Comparison of ENCODE assay signal across 32 mouse cellular contexts in the genomic region with DNA sequence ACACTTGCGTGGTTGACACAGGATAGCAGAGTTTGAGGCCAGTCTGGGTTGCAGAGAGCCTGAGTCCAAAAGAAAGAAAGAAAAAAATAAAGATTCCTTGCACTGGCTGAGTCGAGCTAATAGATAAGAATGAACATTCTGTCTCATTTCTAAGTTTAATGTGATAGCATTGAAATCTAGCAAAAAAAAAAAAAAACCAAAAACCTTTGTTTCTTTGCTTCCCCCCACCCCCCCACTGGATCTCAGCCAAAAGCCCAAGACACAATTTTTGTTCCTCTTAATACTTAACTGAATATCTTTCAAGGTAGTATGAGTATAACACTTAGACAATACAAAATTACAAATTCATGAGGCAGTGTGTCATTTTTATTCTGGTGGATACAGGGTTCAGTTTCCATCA. TPM values are rescaled to one million over a fixed set of nuclear protein-coding genes. Genes with fewer than 3 reads are reported as not detected.
DNase-seq lines count a peak whose midpoint lies in the region; ATAC-seq and TF ChIP-seq lines count a peak whose summit lies in the region.
"Had no signal": no experiment of that assay in that cellular context is flagged by ENCODE, and none has a peak within 500 bp of the region (broad histone marks: within the 10 kb centered on the region; RNA-seq: fewer than 3 reads in every experiment).

No protein-coding gene starts in this region.

- 85% methylated on average over 2 of the region's 2 CpGs for WGBS in midbrain, embryonic 11.5 days
- 78% methylated on average over 2 of the region's 2 CpGs for WGBS in midbrain, postnatal 0 days
- 54% methylated on average over 2 of the region's 2 CpGs for WGBS in liver, embryonic 11.5 days
- WGBS in liver, embryonic 15.5 days (ENCODE audit: insufficient replicate concordance) = 31% methylated on average over 2 of the region's 2 CpGs
- WGBS in stomach, embryonic 16.5 days = 62% methylated on average over 2 of the region's 2 CpGs
- WGBS in forebrain, embryonic 15.5 days = 74% methylated on average over 2 of the region's 2 CpGs
- WGBS in thymus, adult 2 months = 46% methylated on average over 2 of the region's 2 CpGs

- no peak for TF ChIP-seq CTCF in midbrain, postnatal 0 days (IDR thresholded peaks at IDR 0.05)
- TF ChIP-seq CTCF in thymus, adult 2 months (IDR thresholded peaks at IDR 0.05; ENCODE audit: borderline replicate concordance, control insufficient read depth, extremely low read depth, insufficient read depth, low read length, poor library complexity) = no peak

- peaks cover 2% of the 10 kb centered on the region; the same call in 1 of the 2 replicates for H3K4me1 ChIP-seq in midbrain, embryonic 11.5 days (ENCODE audit: control insufficient read depth, insufficient read depth, low read length)
- H3K4me1 ChIP-seq in midbrain, postnatal 0 days (ENCODE audit: insufficient read depth, low read length) = no peaks in the 10 kb centered on the region
- H3K4me1 ChIP-seq in liver, embryonic 11.5 days (replicated peaks; ENCODE audit: control insufficient read depth, insufficient read depth, low read length) = peaks cover 8% of the 10 kb centered on the region
- H3K4me1 ChIP-seq in liver, embryonic 15.5 days (replicated peaks) = peaks cover 59% of the 10 kb centered on the region
- peaks cover 18% of the 10 kb centered on the region for H3K4me1 ChIP-seq in stomach, embryonic 16.5 days (ENCODE audit: control insufficient read depth, insufficient read depth, low read length)
- H3K4me1 ChIP-seq in forebrain, embryonic 15.5 days = peaks cover 17% of the 10 kb centered on the region
- H3K4me1 ChIP-seq in thymus, adult 2 months (replicated peaks; ENCODE audit: control insufficient read depth, insufficient read depth, low read length) = no peaks in the 10 kb centered on the region

- no peak for TF ChIP-seq POLR2A in thymus, adult 2 months (IDR thresholded peaks at IDR 0.05; ENCODE audit: control insufficient read depth, extremely low read depth, insufficient read depth, low read length, poor library complexity)

- H3K27ac ChIP-seq in midbrain, embryonic 11.5 days (ENCODE audit: low read depth, low read length) = no peak overlapping the region
- no peak overlapping the region for H3K27ac ChIP-seq in midbrain, postnatal 0 days (ENCODE audit: low read depth, low read length)
- H3K27ac ChIP-seq in liver, embryonic 11.5 days (ENCODE audit: low read depth, low read length) = 0 out of 2 replicates have a peak overlapping the region, but pooled peaks have one; percentile 64
- H3K27ac ChIP-seq in liver, embryonic 15.5 days (replicated peaks) = peak overlapping the region; percentile 79
- H3K27ac ChIP-seq in stomach, embryonic 16.5 days (ENCODE audit: low read length) = peak overlapping the region; percentile 24; the same call in 1 of the 2 replicates
- H3K27ac ChIP-seq in forebrain, embryonic 15.5 days (replicated peaks) = no peak overlapping the region; the same call in 1 of the 2 replicates
- no peak overlapping the region for H3K27ac ChIP-seq in thymus, adult 2 months (ENCODE audit: control insufficient read depth, insufficient read depth, low read length)
- H3K27ac ChIP-seq: heart, embryonic 13.5 days; hindbrain, embryonic 10.5 days; hindbrain, embryonic 15.5 days; lung, embryonic 15.5 days; midbrain, embryonic 12.5 days; neural tube, embryonic 13.5 days had no signal

- DNase-seq in midbrain, embryonic 11.5 days (ENCODE audit: low spot score, missing footprints) = peak; percentile 45
- no peak for DNase-seq in midbrain, postnatal 0 days (ENCODE audit: low spot score)
- DNase-seq in liver, embryonic 11.5 days (ENCODE audit: low spot score) = no peak
- DNase-seq in thymus, adult 2 months = no peak
- DNase-seq: adrenal gland, adult 8-10 months; B cell, adult 2 months; cerebellum, adult 9-10 months; cerebellum, postnatal 36 days; heart, postnatal 14 days; left cerebral cortex, postnatal 4 days; right cerebral cortex, postnatal 14 days; thymus, postnatal 4 days had no signal

- H3K9me3 ChIP-seq in midbrain, embryonic 11.5 days (ENCODE audit: control insufficient read depth, low read length) = no peaks in the 10 kb centered on the region
- no peaks in the 10 kb centered on the region for H3K9me3 ChIP-seq in midbrain, postnatal 0 days (ENCODE audit: low read length)
- no peaks in the 10 kb centered on the region for H3K9me3 ChIP-seq in liver, embryonic 11.5 days (ENCODE audit: control insufficient read depth, low read length)
- H3K9me3 ChIP-seq in liver, embryonic 15.5 days (replicated peaks) = no peaks in the 10 kb centered on the region
- no peaks in the 10 kb centered on the region for H3K9me3 ChIP-seq in stomach, embryonic 16.5 days (replicated peaks; ENCODE audit: control insufficient read depth, low read length)
- no peaks in the 10 kb centered on the region for H3K9me3 ChIP-seq in forebrain, embryonic 15.5 days
- H3K9me3 ChIP-seq: embryonic facial prominence, embryonic 12.5 days; heart, embryonic 13.5 days; hindbrain, embryonic 15.5 days; lung, embryonic 15.5 days; midbrain, embryonic 12.5 days; neural tube, embryonic 13.5 days had no signal

- H3K4me2 ChIP-seq in midbrain, embryonic 11.5 days = no peak overlapping the region
- H3K4me2 ChIP-seq in midbrain, postnatal 0 days (ENCODE audit: low read depth, low read length, poor library complexity, severe bottlenecking) = no peak overlapping the region
- H3K4me2 ChIP-seq in liver, embryonic 11.5 days = peak overlapping the region; percentile 34; the same call in 1 of the 2 replicates
- H3K4me2 ChIP-seq in liver, embryonic 15.5 days = peak overlapping the region; percentile 38
- no peak overlapping the region for H3K4me2 ChIP-seq in stomach, embryonic 16.5 days (ENCODE audit: low read depth, low read length)
- H3K4me2 ChIP-seq in forebrain, embryonic 15.5 days (replicated peaks) = no peak overlapping the region
- H3K4me2 ChIP-seq: embryonic facial prominence, embryonic 12.5 days; heart, embryonic 13.5 days; hindbrain, embryonic 15.5 days; lung, embryonic 15.5 days; midbrain, embryonic 12.5 days; neural tube, embryonic 13.5 days had no signal

- H3K36me3 ChIP-seq in midbrain, embryonic 11.5 days (ENCODE audit: control insufficient read depth, insufficient read depth, low read length) = no peaks in the 10 kb centered on the region
- H3K36me3 ChIP-seq in midbrain, postnatal 0 days (ENCODE audit: insufficient read depth, low read length) = peaks cover under 1% of the 10 kb centered on the region; the same call in 1 of the 2 replicates
- no peaks in the 10 kb centered on the region for H3K36me3 ChIP-seq in liver, embryonic 11.5 days (ENCODE audit: control insufficient read depth, insufficient read depth, low read length)
- H3K36me3 ChIP-seq in liver, embryonic 15.5 days (replicated peaks) = no peaks in the 10 kb centered on the region; the same call in 1 of the 2 replicates
- no peaks in the 10 kb centered on the region for H3K36me3 ChIP-seq in stomach, embryonic 16.5 days (ENCODE audit: control insufficient read depth, insufficient read depth, low read length)
- no peaks in the 10 kb centered on the region for H3K36me3 ChIP-seq in forebrain, embryonic 15.5 days
- H3K36me3 ChIP-seq in thymus, adult 2 months (ENCODE audit: control insufficient read depth, insufficient read depth, low read length) = no peaks in the 10 kb centered on the region
- H3K36me3 ChIP-seq: embryonic facial prominence, embryonic 12.5 days; hindbrain, embryonic 15.5 days; lung, embryonic 15.5 days; midbrain, embryonic 12.5 days; neural tube, embryonic 13.5 days had no signal

- no peak for ATAC-seq in midbrain, embryonic 11.5 days (ENCODE audit: low FRiP score)
- ATAC-seq in midbrain, postnatal 0 days (ENCODE audit: low FRiP score) = no peak
- ATAC-seq in liver, embryonic 11.5 days (replicated peaks; ENCODE audit: low FRiP score) = no peak
- no peak for ATAC-seq in liver, embryonic 15.5 days (ENCODE audit: insufficient read depth)
- ATAC-seq in stomach, embryonic 16.5 days (ENCODE audit: insufficient read depth, low FRiP score) = no peak
- ATAC-seq in forebrain, embryonic 15.5 days (replicated peaks) = no peak
- ATAC-seq: forebrain, embryonic 16.5 days; inflammation-experienced regulatory T-cells, adult 6 months had no signal

- H3K4me3 ChIP-seq in midbrain, embryonic 11.5 days (ENCODE audit: low read depth, low read length) = no peak overlapping the region
- H3K4me3 ChIP-seq in midbrain, postnatal 0 days (ENCODE audit: low read depth, low read length) = no peak overlapping the region
- no peak overlapping the region for H3K4me3 ChIP-seq in liver, embryonic 11.5 days (ENCODE audit: low read depth, low read length)
- H3K4me3 ChIP-seq in liver, embryonic 15.5 days (replicated peaks) = no peak overlapping the region
- no peak overlapping the region for H3K4me3 ChIP-seq in stomach, embryonic 16.5 days (replicated peaks; ENCODE audit: low read length)
- H3K4me3 ChIP-seq in forebrain, embryonic 15.5 days = no peak overlapping the region
- H3K4me3 ChIP-seq in thymus, adult 2 months (ENCODE audit: control insufficient read depth, insufficient read depth, low read length) = no peak overlapping the region
- H3K4me3 ChIP-seq: embryonic facial prominence, embryonic 12.5 days; heart, embryonic 13.5 days; hindbrain, embryonic 10.5 days; hindbrain, embryonic 15.5 days; lung, embryonic 15.5 days; midbrain, embryonic 12.5 days; neural tube, embryonic 13.5 days had no signal

- no peaks in the 10 kb centered on the region for H3K27me3 ChIP-seq in midbrain, embryonic 11.5 days (ENCODE audit: control insufficient read depth, insufficient read depth, low read length)
- H3K27me3 ChIP-seq in midbrain, postnatal 0 days (ENCODE audit: insufficient read depth, low read length) = no peaks in the 10 kb centered on the region
- no peaks in the 10 kb centered on the region for H3K27me3 ChIP-seq in liver, embryonic 11.5 days (replicated peaks; ENCODE audit: control insufficient read depth, insufficient read depth, low read length)
- H3K27me3 ChIP-seq in liver, embryonic 15.5 days = no peaks in the 10 kb centered on the region
- no peaks in the 10 kb centered on the region for H3K27me3 ChIP-seq in stomach, embryonic 16.5 days (ENCODE audit: control insufficient read depth, insufficient read depth, low read length)
- H3K27me3 ChIP-seq in forebrain, embryonic 15.5 days = no peaks in the 10 kb centered on the region
- no peaks in the 10 kb centered on the region for H3K27me3 ChIP-seq in thymus, adult 2 months (ENCODE audit: control insufficient read depth, insufficient read depth, low read length)
- H3K27me3 ChIP-seq: embryonic facial prominence, embryonic 12.5 days; hindbrain, embryonic 15.5 days; lung, embryonic 15.5 days; midbrain, embryonic 12.5 days; neural tube, embryonic 13.5 days had no signal

- H3K9ac ChIP-seq in midbrain, embryonic 11.5 days (ENCODE audit: low read length) = no peak overlapping the region
- H3K9ac ChIP-seq in midbrain, postnatal 0 days (replicated peaks; ENCODE audit: low read length, poor library complexity, severe bottlenecking) = no peak overlapping the region
- H3K9ac ChIP-seq in liver, embryonic 11.5 days (ENCODE audit: low read depth, low read length) = no peak overlapping the region
- H3K9ac ChIP-seq in liver, embryonic 15.5 days = no peak overlapping the region
- H3K9ac ChIP-seq in stomach, embryonic 16.5 days (ENCODE audit: low read length) = no peak overlapping the region
- H3K9ac ChIP-seq in forebrain, embryonic 15.5 days (replicated peaks) = no peak overlapping the region
- H3K9ac ChIP-seq: embryonic facial prominence, embryonic 12.5 days; heart, embryonic 13.5 days; hindbrain, embryonic 15.5 days; lung, embryonic 15.5 days; midbrain, embryonic 12.5 days; neural tube, embryonic 13.5 days had no signal

RNA-seq across cellular contexts. Expression of gene Slc36a1, which starts 4.9 kb away (rescaled TPM):
- 1.7 and 2.0 TPM in 2 replicates for polyA plus RNA-seq in midbrain, embryonic 11.5 days (2014; fragmentation: Nextera tagmentation; extraction: Ambion mirVana)
- total RNA-seq in midbrain, postnatal 0 days (2014; rRNA removed) = 27.6 and 31.8 TPM in 2 replicates
- 2.5 and 2.8 TPM in 2 replicates for polyA plus RNA-seq in midbrain, postnatal 0 days (2015; fragmentation: Nextera tagmentation; extraction: Ambion mirVana)
- 2.0 and 2.9 TPM in 2 replicates for polyA plus RNA-seq in liver, embryonic 11.5 days (2014; fragmentation: Nextera tagmentation; extraction: Ambion mirVana)
- 1.8 and 2.6 TPM in 2 replicates for polyA plus RNA-seq in liver, embryonic 15.5 days (2015; fragmentation: Nextera tagmentation; extraction: Ambion mirVana)
- polyA plus RNA-seq in stomach, embryonic 16.5 days (2015; fragmentation: Nextera tagmentation; extraction: Ambion mirVana) = 1.9 and 2.3 TPM in 2 replicates
- 2.6 and 3.0 TPM in 2 replicates for polyA plus RNA-seq in forebrain, embryonic 15.5 days (2015; fragmentation: Nextera tagmentation; extraction: Ambion mirVana)
- polyA plus RNA-seq in thymus, adult 2 months (2012; rRNA removed) = 60.3 and 65.3 TPM in 2 replicates

RNA-seq across cellular contexts. Expression of gene Slc36a2, which starts 24.2 kb away (rescaled TPM):
- polyA plus RNA-seq in midbrain, embryonic 11.5 days (2014; fragmentation: Nextera tagmentation; extraction: Ambion mirVana) = not detected in 2 replicates
- 0.27 and 0.61 TPM in 2 replicates for total RNA-seq in midbrain, postnatal 0 days (2014; rRNA removed)
- polyA plus RNA-seq in midbrain, postnatal 0 days (2015; fragmentation: Nextera tagmentation; extraction: Ambion mirVana) = 0.52 and 0.79 TPM in 2 replicates
- 5.5 and 5.8 TPM in 2 replicates for polyA plus RNA-seq in liver, embryonic 11.5 days (2014; fragmentation: Nextera tagmentation; extraction: Ambion mirVana)
- polyA plus RNA-seq in liver, embryonic 15.5 days (2015; fragmentation: Nextera tagmentation; extraction: Ambion mirVana) = 27.3 and 33.2 TPM in 2 replicates
- polyA plus RNA-seq in stomach, embryonic 16.5 days (2015; fragmentation: Nextera tagmentation; extraction: Ambion mirVana) = 1.3 and 2.0 TPM in 2 replicates
- polyA plus RNA-seq in forebrain, embryonic 15.5 days (2015; fragmentation: Nextera tagmentation; extraction: Ambion mirVana) = 0.08 TPM in 1 of 2 replicates, not detected in the other
- 38.6 and 44.6 TPM in 2 replicates for polyA plus RNA-seq in thymus, adult 2 months (2012; rRNA removed)
- polyA plus RNA-seq: midbrain, embryonic 12.5 days had no signal

RNA-seq across cellular contexts. Expression of gene Slc36a3, which starts 57.5 kb away (rescaled TPM):
- polyA plus RNA-seq in midbrain, embryonic 11.5 days (2014; fragmentation: Nextera tagmentation; extraction: Ambion mirVana) = not detected in 2 replicates
- total RNA-seq in midbrain, postnatal 0 days (2014; rRNA removed) = not detected in 2 replicates
- polyA plus RNA-seq in midbrain, postnatal 0 days (2015; fragmentation: Nextera tagmentation; extraction: Ambion mirVana) = not detected in 2 replicates
- not detected in 2 replicates for polyA plus RNA-seq in liver, embryonic 11.5 days (2014; fragmentation: Nextera tagmentation; extraction: Ambion mirVana)
- not detected in 2 replicates for polyA plus RNA-seq in liver, embryonic 15.5 days (2015; fragmentation: Nextera tagmentation; extraction: Ambion mirVana)
- not detected in 2 replicates for polyA plus RNA-seq in stomach, embryonic 16.5 days (2015; fragmentation: Nextera tagmentation; extraction: Ambion mirVana)
- polyA plus RNA-seq in forebrain, embryonic 15.5 days (2015; fragmentation: Nextera tagmentation; extraction: Ambion mirVana) = not detected in 2 replicates
- 0.48 and 0.74 TPM in 2 replicates for polyA plus RNA-seq in thymus, adult 2 months (2012; rRNA removed)
- total RNA-seq: adrenal gland, adult 8-10 months; adrenal gland, postnatal 4 days; gastrocnemius, adult 8-10 months; gastrocnemius, postnatal 4 days; heart, adult 8-10 months; heart, postnatal 14 days; layer of hippocampus, adult 18-20 months; layer of hippocampus, postnatal 25 days; left cerebral cortex, adult 8-10 months; left cerebral cortex, postnatal 4 days had no signal
- polyA plus RNA-seq: embryonic facial prominence, embryonic 12.5 days; forebrain, embryonic 16.5 days; heart, embryonic 13.5 days; hindbrain, embryonic 10.5 days; hindbrain, embryonic 15.5 days; limb, embryonic 14.5 days; lung, embryonic 15.5 days; midbrain, embryonic 12.5 days; neural tube, embryonic 13.5 days had no signal

Comparison
In these comparisons a context has a peak if more than half of its experiments do, and no peak if none do; other contexts are left out.
1. H3K27ac ChIP-seq: peak in liver, embryonic 11.5 days (single experiment), liver, embryonic 15.5 days (single experiment) and stomach, embryonic 16.5 days (single experiment); none in midbrain, embryonic 11.5 days (single experiment), midbrain, postnatal 0 days (single experiment), forebrain, embryonic 15.5 days (single experiment) and thymus, adult 2 months (single experiment).
2. H3K4me2 ChIP-seq: peak in liver, embryonic 11.5 days (single experiment) and liver, embryonic 15.5 days (single experiment); none in midbrain, embryonic 11.5 days (single experiment), midbrain, postnatal 0 days (single experiment), stomach, embryonic 16.5 days (single experiment) and forebrain, embryonic 15.5 days (single experiment).
3. RNA of gene Slc36a1, which starts 4.9 kb away (polyA plus RNA-seq): 60.3 to 65.3 TPM in thymus, adult 2 months; 2.0 to 2.9 TPM in liver, embryonic 11.5 days, 2.6 to 3.0 TPM in forebrain, embryonic 15.5 days, 2.5 to 2.8 TPM in midbrain, postnatal 0 days, 1.9 to 2.3 TPM in stomach, embryonic 16.5 days, 1.8 to 2.6 TPM in liver, embryonic 15.5 days and 1.7 to 2.0 TPM in midbrain, embryonic 11.5 days; every median in the first group is over 10 times any median in the second.